Comparison of ENCODE assay signal across 24 mouse cellular contexts in the genomic region with DNA sequence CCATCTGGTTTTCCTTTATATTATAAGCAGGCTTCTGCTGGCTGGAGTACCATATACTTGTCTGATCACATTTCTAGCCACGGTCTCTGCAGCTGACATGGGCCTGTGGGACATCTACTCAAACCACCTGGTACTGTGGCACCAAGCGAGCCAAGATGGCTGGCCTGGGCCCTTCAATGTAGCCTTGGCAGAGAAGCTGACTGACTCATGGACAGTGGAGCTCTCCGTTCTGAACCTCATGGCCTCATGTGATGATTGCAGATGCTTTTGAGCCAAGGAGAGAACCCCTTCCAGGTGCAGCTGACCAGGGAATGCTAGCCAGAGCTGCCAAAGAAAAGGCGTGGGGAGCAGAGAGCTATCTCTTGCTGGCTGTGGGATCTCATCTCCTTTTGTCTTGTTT.
"Had no signal": no experiment of that assay in that cellular context is flagged by ENCODE, and none has a peak within 500 bp of the region (broad histone marks: within the 10 kb centered on the region; RNA-seq: fewer than 3 reads in every experiment).

No protein-coding gene starts in this region.

- H3K27ac ChIP-seq: heart, embryonic 13.5 days; heart, embryonic 15.5 days; hindbrain, embryonic 13.5 days; hindbrain, embryonic 15.5 days; hindbrain, postnatal 0 days; layer of hippocampus, adult 2 months; left cerebral cortex, adult 2 months; limb, embryonic 10.5 days; limb, embryonic 12.5 days; liver, embryonic 13.5 days; liver, embryonic 15.5 days had no signal

- ATAC-seq: hindbrain, postnatal 0 days; intestine, embryonic 16.5 days had no signal

- H3K9me3 ChIP-seq: heart, embryonic 13.5 days; heart, embryonic 15.5 days; hindbrain, embryonic 13.5 days; hindbrain, embryonic 15.5 days; limb, embryonic 10.5 days; limb, embryonic 12.5 days; liver, embryonic 13.5 days; liver, embryonic 15.5 days had no signal

- H3K4me3 ChIP-seq: heart, embryonic 13.5 days; heart, embryonic 15.5 days; hindbrain, embryonic 13.5 days; hindbrain, embryonic 15.5 days; layer of hippocampus, adult 2 months; left cerebral cortex, adult 2 months; limb, embryonic 10.5 days; limb, embryonic 12.5 days; liver, embryonic 13.5 days; liver, embryonic 15.5 days had no signal

- DNase-seq: gastrocnemius, postnatal 10 days; heart, postnatal 14 days; heart, postnatal 36 days; kidney, adult 11 months; kidney, adult 2 months; kidney, adult 9 months; kidney, postnatal 10 days; kidney, postnatal 25 days; kidney, postnatal 4 days; liver; liver, embryonic 13.5 days had no signal

- H3K4me1 ChIP-seq: hindbrain, embryonic 15.5 days; limb, embryonic 10.5 days had no signal

- H3K9ac ChIP-seq: heart, embryonic 13.5 days; heart, embryonic 15.5 days; hindbrain, embryonic 13.5 days; hindbrain, embryonic 15.5 days; limb, embryonic 12.5 days; liver, embryonic 13.5 days; liver, embryonic 15.5 days had no signal

- H3K27me3 ChIP-seq: heart, embryonic 13.5 days; heart, embryonic 15.5 days; hindbrain, embryonic 13.5 days; hindbrain, embryonic 15.5 days; limb, embryonic 12.5 days; liver, embryonic 13.5 days; liver, embryonic 15.5 days had no signal

- H3K4me2 ChIP-seq: heart, embryonic 11.5 days; heart, embryonic 13.5 days; heart, embryonic 15.5 days; hindbrain, embryonic 13.5 days; hindbrain, embryonic 15.5 days; limb, embryonic 12.5 days; liver, embryonic 11.5 days; liver, embryonic 13.5 days; liver, embryonic 15.5 days had no signal
